Mouse (Mus musculus) kidney, postnatal 4 days (tissue): ENCODE data around the gene Zfp612.
A peak's percentile ranks its signal among the peaks of the same experiment; 100 is the strongest.
"Not testable (repeated sequence)": the region's sequence is repeated elsewhere in the genome, so short reads cannot be mapped to it uniquely, and the experiment has no call there.

Experiments used
- DNase-seq, 2 experiments: peaks; one replicate each; pipeline ENCODE4 v3.0.0; 2021; ENCODE audit warnings: mixed read lengths in 2 of 2

The Zfp612 gene

DNA sequence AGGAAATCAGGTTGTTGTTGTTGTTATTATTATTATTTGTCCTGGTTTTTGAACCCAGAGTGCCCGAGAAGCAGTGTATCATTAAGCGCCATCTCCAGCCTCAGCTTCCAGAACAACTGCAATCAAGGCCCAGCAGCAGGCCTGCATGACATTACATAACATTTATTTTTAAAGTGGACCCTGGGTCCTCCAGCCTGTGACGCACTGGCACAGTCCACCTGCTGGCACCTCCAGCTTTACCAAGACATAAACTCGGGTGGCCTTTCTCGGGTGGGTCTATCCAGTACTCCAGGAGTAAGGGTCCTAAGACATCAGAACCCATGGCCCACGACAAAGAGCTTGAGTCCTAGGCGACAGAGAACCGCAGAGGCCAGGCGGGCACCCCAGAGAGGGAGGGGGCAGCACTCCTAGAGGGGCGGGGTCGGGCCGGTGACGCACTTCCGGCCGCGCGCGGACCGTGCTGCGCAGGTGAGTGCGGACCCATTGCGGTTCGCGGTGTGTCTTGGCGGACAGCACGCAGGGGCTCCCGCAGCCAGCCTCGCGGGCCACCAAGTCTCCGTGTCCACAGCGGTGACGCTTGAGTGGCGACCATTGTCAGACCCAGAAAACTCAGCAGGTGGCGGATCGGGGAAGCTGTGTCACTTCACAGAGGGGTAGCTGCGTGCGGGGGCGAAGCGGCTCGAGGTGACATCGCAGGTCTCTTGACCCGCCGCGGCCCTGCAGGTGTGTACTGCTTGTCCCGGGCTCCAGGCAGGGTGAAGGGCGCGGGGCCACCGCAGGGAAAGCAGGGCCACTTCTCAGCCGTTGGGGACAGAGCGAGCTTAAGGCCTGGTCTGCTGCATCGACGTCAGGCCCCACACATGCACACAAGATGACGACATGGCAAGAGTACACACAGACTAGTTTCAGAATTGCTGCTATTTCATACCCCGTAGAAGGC is at the start of gene Zfp612:
Gene Zfp612 (plus strand): TSS at position 465 of the 940 bp plus-strand sequence.
- peak; percentile 73 to 82 for DNase-seq

DNA sequence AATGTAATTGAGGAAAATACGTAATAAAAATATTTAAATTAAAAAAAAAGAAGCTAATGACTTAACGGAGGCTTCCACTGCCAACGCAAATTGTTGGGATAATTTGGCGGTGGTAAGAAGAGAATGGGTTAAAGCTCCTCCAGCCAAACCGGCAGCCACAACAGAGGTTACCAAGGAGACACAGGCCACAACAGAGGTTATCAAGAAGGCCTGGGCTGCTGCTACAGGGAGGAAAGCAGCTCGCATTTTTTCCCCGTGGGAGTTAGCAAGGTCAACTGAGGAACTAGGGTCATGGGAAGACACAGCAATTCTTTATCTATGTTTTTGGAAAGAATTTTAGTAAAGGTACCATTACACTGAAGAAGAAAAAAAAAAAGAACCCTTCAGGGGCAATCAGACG is 45.8 kb upstream of the Zfp612 start:
- DNase-seq: not testable (repeated sequence)

DNA sequence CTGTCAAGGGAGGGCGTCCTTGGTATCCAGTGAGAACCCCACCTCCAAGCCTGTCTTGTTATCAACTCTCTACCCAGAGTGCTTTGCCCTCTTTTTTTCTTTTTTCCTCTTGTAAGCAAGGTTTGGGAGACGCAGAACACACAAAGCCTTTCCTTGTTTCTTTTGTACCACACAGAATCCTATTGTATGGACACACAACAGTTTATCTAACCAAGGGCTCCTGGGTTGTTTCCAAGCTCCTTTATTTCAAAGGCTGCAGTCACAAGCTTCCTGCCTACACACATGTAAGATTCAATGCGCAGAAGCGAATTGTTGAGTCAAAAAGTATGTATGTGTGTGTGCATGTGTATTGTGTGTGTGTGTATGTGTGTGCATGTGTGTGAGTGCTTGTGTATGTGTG is 45.2 kb upstream of the Zfp612 start:
- no peak for DNase-seq

DNA sequence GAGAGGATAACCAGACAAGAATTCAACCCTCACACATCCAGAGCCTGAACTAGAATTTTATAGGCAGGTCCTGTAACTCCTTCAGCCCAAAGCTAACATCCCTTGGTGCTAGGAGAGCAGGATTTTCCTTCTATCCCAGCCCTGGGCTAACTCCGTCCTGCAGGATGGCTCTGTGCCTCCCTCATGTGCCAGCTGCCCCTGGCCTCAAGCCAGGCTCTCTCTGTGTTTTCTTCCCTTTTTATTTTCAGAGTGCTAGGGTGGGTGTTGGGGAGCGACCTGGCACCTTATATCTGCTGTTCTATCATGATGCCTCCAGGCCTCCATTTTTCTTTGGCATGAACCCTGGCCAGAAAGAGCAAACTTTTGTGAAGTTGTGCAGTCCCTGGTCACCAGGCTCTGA is 43.4 kb upstream of the Zfp612 start:
- no peak for DNase-seq

DNA sequence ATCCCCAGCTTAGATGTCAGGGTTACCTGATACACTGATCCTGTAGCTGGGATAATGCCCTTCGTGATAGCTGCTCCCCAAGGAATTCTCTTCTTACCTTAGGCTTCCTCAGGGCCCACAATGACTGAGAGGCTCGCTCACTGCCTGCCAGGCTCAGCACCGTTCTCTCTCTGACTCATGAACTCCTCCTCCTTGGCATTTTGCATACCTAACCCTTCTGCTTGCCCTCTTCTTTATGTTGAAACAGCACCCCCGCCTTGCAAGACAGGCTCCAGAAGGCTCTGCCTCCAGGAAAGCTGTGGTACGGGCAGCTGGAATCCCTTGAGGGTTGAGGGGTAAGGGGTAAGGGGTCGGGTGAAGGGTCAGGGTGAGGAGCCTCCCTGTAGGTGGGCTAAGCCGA is 40.3 kb upstream of the Zfp612 start:
- DNase-seq: no peak

DNA sequence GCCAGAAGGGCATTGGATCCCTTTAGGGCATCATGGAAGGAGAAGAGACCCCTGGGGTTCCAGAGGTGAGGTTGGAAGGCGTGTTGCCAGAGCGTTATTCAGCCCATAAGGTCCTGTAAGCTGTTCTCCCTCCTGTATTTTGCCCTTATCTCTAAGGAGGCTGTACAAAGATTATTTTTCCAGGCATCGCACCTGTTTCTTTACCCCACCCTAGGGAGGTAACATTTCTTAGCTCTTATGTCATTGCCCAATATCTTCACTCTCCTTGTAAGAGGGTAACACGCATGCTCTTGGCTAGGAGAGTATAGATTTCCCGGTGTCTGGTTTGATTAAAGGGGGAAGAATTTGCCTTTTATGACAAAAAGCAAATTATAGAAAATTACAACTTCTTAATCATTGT is 39.9 kb upstream of the Zfp612 start, which contains the start of gene Chst4:
Gene Chst4 (minus strand): TSS at position 82 of the 400 bp plus-strand sequence.
- no peak for DNase-seq

DNA sequence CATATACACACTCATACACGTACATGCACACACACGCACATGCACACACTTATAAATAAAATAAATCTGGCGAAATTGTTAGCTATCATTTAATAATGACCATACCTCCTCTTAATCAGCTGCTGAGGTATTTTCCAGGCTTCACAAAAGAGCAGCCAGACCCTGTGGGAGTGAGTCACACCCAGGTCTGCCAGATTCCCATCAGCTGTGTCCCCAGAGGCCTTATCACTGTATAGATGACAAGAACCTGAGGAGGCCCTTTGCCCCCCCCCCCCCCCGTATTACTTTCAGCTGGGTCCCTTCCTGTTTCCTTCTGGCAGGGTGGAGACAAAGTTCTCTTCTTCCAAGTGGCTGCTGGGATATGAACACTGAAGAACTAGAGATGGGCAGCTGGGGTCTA is 39.0 kb upstream of the Zfp612 start:
- DNase-seq: no peak

DNA sequence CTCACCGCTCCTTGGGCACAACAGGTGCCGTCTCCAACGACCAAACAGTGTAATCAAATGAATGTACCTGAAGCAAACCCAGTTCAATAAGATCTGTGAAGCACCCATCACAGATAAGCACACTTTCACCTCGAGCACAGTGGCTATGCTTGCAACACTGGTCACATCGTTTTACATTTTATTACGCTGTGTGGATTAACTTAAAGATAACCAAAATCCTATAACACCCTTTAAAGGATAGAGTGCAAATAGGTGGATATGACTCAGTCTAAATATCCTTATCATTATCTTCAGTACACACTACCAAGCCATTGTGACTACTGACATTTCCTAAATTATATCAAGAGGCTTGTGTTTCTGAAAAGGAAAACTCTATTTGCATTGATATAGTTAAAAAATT is 28.3 kb upstream of the Zfp612 start:
- DNase-seq: no peak

DNA sequence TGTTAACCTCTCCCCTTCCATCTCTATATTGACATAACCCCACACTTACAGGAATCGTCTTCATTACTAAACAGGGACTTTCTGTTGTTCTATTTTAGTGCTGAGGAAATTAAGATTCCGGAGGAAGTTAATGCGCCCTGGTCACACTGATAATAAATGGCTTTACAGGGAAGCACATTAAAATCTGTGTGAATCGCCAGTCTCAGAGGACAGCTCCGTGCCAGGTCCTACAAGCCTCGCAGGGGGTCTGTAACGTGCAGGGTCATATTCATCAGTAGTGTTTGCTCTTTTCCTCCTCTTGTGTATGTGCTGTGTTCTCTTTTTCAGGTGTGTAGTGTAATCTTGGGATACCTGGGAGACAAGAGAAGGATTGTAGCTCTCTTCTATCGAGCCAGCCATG is 21.3 kb upstream of the Zfp612 start:
- no peak for DNase-seq

DNA sequence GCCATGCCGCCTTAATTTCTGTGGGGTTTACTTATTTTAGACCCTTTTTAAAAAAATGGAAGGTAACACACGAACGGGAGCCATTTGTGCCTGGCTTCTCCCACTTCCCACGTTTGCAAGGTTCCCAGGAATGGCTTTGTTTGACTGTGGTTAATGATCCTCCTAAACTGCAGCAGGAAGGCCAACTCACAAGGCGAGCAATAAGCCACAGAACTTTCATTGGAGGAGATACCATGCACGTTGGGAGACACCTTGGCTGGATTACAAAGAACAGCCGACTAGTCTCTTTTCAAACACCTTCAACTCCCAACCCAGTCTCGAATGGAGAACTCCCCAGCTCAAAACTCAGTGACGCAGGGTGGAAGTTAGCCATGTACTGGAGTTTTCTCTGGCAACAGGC is 15.4 kb upstream of the Zfp612 start:
- no peak for DNase-seq

DNA sequence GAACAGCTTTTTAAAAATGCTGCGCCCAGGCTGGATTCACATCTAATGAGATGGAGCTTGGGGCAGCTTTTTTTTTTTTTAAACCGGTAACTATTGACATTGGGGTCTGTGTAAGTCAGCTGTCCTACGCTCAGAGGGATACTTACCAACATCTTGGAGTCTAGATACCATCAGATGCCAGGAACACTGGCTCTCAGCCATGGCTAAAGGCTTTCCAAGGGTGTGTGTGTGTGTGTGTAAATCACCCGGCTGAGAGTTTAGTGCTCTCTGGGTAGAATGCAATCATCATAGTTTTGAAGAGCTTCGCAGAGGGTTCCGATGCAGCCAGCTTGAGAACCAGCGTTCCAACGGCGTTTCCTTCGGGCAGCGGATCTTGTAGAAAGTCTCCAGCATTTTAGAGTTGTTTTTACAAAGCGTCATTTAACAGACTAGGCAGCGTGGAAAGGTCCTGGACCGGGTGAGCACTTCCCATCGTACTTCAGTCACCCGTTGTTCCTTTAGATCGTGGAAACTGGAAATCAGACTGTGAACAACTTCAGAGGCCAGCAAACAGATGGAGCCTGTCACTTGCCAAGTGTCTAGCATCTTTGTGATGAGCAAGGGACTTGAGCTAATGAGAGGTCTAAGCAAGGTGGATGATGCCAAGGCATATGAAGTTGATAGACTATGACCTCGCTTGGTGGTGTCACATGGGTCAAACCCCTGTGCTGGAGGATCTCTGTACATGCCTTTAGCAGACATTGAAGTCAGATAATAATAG is 14.8 kb upstream of the Zfp612 start:
- no peak for DNase-seq

DNA sequence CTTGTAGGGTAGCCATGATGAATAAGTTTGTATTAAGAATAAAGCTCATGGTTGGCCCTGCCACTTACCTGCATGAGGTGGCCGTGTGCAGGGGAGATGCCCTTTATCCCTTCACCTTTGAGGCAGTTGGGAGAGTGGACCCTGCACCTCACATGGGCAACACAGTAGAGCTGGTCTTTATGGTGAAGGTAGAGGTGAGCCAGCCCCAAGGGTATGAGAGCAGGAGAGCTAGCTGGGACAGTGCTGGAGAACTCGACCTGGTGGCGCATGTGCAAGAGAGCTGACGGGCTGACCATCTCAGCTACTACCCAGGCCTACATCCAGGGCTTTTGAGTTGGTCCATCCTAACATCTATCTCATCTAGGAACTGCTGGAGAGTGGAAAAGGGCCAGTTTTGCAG is 13.9 kb upstream of the Zfp612 start:
- no peak for DNase-seq

DNA sequence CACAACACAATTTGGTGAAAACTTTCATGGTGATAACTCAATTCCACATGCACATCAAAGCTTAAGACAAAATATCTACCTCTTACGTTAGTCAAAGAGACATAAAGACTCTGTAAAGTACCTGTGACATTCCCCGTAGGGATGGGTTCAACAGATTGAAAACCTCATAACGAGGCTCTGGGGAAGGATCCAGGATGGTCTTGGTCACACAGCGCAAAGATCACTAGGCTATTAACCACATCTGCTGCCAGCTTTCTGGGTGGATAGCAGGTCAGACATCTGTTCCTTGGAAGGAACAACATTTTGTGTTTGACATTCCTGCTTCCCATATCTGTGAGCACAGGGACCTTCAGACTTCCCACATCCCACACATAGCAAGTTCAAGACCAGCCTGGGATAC is 9.8 kb upstream of the Zfp612 start:
- no peak for DNase-seq

DNA sequence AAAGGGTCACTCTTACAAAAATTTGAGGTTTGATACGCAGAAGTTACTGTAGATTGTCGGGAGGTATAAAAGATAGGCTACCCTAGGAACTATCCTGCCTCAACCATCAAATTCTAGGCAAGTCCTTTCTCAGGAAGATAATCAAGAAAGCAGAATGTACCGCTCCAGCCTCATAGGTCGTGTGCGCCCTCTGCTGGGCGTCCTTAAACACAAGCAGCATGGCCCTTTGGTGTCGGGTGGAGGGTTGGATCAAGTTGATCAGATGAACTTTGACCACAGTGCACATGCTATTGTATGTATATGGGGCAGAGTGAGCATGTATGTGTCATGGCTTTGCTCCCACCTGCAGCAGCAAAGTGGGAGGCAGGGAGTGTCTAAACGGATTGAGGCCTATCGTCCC is 7.9 kb upstream of the Zfp612 start:
- peak; percentile 80 to 83 for DNase-seq

DNA sequence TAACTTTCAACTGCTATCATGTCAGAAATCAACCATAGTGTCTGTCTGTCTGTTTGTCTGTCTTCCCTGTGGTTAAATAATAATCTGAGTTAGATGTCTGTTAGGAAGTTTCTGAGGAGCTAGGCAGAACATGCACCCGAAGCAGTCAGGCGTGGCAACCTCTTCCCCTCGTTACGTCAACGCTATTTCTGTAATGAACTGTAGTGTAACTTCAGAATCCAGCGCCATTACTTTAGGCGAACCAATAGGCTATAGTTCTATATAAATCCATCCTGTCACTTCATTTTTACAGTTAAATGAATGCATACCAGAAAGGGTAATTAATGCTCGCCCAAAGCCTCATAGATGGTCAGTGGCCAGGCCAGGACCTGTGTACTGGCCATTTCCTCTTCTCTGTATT is 5.0 kb upstream of the Zfp612 start:
- DNase-seq: no peak

DNA sequence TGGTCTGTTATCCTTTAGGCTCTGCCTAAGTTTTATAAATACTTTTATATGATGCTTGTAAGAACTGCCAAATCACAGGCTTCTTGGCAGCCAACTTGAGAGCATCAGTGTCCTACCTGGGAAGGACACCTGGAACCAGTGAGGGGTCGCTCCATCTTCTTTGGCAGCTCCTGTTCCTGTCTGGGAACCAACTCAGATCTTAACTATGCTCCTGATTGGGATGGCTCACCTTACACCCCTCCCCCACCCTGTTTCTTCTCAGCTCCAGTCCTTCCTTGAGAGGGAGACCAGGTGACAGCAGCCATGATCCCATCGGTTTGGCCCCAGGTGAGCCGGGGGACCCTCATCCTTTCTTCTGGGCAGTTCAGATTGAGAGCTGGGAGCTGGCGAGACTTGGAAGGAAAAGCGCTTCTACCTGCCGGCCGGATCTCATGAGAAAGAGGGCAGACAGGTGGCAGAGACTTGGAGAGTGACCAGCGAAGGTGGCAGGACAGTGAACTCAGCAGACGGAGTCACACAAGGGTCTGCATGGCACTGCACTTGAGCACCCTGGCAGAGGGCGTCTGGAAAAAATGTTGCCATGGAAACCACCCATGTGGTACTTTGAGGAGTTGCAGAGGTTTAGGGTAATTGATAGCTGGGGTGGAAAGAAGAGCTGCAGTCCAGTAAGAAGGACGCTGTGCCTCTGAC is 3.0 kb downstream of the Zfp612 start:
- no peak for DNase-seq

DNA sequence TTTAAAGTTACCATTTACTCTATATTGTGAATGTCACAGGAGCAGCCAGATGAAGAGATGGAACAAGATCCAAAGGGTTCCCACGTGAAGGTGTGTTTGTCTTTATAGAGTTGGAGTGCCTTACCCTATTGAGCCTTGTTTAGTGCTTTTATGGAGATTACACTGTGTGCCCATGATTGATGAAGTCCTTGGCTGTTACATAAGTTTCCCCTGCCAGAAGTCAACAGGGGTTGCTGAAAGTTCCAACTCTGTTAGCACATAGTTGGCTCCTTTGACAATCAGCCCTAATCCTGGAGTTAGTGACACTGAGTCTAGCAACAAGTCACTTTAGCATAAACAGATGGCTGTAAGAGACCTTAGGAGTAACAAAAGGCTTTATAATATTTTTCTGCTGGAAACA is 12.3 kb downstream of the Zfp612 start:
- DNase-seq: peak; percentile 17 to 26

DNA sequence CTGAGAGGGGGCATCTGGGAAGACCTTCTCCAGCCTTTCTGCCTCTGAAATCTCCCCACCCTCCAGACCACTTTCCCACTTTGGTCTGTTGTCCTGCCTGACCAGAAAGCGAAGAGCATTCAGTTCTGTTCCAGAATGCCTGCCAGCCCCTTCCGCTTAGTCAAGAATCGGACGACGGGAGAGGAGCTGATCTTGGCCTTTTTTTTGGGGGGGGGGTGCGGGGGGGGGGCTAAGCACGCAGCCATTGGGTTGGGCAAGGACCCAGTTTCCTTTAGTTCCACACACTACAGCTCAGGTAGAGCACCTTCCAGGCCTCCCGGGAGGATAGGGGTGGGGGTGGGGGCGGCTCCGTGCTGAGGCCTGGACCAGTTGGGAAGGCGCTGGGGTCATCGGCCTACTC is 21.4 kb downstream of the Zfp612 start, which contains the start of gene Gm21964:
Gene Gm21964 (plus strand): TSS at position 301 of the 400 bp plus-strand sequence.
- no peak for DNase-seq

DNA sequence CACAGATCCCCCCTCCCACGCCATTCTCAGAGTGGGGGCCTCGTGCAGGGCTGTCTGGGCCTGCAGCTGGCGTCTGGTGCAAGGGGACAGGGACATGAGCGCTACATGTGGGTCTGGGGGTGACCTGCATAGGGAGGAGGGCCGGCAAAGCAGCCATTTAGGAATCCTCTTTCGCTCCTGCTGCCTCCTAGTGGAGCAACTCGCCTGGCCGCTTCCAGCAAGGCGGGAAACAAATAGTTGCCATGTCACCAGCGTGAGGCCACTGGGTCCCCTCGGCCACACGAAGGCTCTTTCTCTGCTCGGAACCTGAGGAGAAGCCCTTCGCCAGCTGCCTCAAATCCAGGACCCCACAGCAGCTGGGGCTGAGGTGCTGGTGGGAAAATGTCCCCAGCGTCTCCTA is 22.1 kb downstream of the Zfp612 start:
- DNase-seq: no peak

DNA sequence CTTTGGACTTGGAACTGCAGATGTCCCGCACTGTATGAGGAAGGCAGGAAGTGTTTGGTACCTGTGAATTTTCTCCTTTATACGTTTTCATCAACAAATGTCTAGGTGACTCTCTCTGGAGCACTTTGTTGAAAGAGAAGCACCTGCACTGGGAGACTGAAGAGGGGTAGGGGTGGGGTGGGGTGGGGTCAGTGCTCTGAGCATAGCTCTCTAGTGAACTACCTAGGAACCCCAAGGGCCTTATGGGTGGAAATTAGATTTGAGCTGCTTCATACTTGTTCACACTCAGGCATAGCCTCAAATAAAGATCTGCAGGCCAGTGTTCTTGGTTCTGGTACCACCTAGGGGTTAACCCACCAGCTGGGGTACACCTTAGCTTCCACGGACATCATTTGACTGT is 23.1 kb downstream of the Zfp612 start, which contains the start of gene Gm17720:
Gene Gm17720 (minus strand): TSS at position 101 of the 400 bp plus-strand sequence.
- DNase-seq: peak in 1 of 2 experiments; percentile 7

DNA sequence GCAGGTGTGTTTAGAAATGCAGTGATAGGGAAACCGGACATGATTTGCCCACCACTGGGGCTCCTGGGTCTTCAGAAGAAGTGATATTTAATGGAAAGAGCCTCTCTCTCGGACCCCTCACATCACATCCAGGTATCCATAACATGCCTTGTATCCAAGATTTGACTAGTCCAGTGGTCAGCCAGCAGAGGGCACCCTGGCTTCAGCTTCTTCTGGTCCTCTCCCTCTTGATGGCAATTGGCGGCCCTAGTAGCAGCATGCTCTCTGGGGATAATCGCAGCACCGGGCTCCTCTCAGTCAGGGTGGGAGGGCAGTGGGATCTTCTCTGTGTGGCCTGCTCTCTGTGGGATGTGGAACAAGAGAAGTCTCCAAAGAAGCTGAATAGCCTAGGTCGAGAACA is 40.2 kb downstream of the Zfp612 start:
- DNase-seq: peak; percentile 41 to 46

DNA sequence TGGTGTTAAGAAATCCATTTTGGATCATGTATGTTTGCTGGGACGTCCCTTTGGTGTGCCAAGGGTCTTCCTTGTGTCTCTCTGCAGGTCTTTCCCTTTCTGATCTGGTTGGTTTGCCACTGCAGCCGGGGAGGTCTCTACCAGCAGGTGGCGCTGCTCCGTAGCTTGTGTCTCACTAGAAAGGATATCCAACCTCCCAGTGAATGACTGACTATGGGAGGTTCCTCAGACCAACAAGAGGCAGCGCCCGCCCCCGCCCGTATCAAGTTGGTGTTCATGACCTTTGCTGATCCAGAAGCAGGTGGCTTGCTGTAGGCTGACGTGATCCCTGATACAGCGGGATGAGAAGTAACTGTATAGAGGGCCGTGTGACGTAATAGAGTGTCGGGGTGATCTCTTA is 51.0 kb downstream of the Zfp612 start:
- DNase-seq: peak; percentile 88 to 90

DNA sequence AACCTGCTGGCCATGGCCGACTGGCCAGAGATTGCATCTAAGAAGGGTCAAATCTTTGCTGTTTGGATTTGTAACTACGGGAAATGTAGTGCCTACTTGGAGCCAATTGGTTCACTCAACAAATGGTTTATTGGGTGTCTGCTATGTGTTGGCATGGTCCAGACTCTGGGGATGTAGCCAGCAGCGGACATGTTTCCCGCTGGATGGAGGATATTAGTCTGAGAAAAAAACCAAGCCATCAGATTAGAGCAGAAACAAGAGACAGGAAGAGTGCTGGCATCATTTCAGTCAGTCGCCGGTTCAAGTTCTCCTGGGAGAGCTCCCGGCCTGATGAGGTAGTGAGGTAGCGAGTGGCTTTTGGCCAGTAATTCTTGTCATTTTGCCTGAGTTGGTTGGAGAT is 54.7 kb downstream of the Zfp612 start:
- no peak for DNase-seq
